Mouse (Mus musculus): Measurements from ENCODE around the gene Hspa1l. TPM values are rescaled to one million over a fixed set of nuclear protein-coding genes. Genes with fewer than 3 reads are reported as not detected.

The Hspa1l gene
- total RNA-seq, 2 experiments from 2014 or later = 0.44 to 0.49 TPM

GRCm38 (mm10) chr17:35009586-35009985 lies 37.1 kb downstream of the Hspa1l start:
- no peak for DNase-seq (ENCODE audit: low spot score in 2 of 2)
- Histone ChIP-seq H3K27ac (no peak overlapping the region), H3K4me3 (no peak overlapping the region)
- TF ChIP-seq CTCF (conservative IDR thresholded peaks at IDR 0.05) = no peak

- no peak for DNase-seq (ENCODE audit: low spot score in 2 of 2)
- H3K27ac ChIP-seq = no peak overlapping the region
- no peak overlapping the region for H3K4me3 ChIP-seq
- no peak for TF ChIP-seq CTCF (conservative IDR thresholded peaks at IDR 0.05)
These were observed 38.9 kb downstream of the Hspa1l start for GRCm38 (mm10) chr17:35011440-35011839.

GRCm38 (mm10) chr17:35012430-35012829 lies 39.9 kb downstream of the Hspa1l start:
- H3K27ac ChIP-seq = no peak overlapping the region
- no peak for DNase-seq (ENCODE audit: low spot score in 2 of 2)
- TF ChIP-seq CTCF (conservative IDR thresholded peaks at IDR 0.05) = no peak
- H3K4me3 ChIP-seq = no peak overlapping the region

- H3K4me3 ChIP-seq = no peak overlapping the region
- no peak for DNase-seq (ENCODE audit: low spot score in 2 of 2)
- no peak for TF ChIP-seq CTCF (conservative IDR thresholded peaks at IDR 0.05)
- no peak overlapping the region for H3K27ac ChIP-seq
These were observed 40.7 kb downstream of the Hspa1l start for GRCm38 (mm10) chr17:35013221-35013620.

- no peak for TF ChIP-seq CTCF (conservative IDR thresholded peaks at IDR 0.05)
- H3K27ac ChIP-seq = no peak overlapping the region
- DNase-seq (ENCODE audit: low spot score in 2 of 2) = no peak
- no peak overlapping the region for H3K4me3 ChIP-seq
These were observed 42.8 kb downstream of the Hspa1l start for GRCm38 (mm10) chr17:35015296-35015695.

- no peak for TF ChIP-seq CTCF (conservative IDR thresholded peaks at IDR 0.05)
- H3K27ac ChIP-seq = no peak within 1 kb of the TSS
- DNase-seq (ENCODE audit: low spot score in 2 of 2) = no peak
- no peak within 1 kb of the TSS for H3K4me3 ChIP-seq
These were observed 43.9 kb downstream of the Hspa1l start, which contains the start of gene Vwa7 for GRCm38 (mm10) chr17:35016376-35016775. TSS of gene Vwa7 (plus strand) at chr17:35016579.

- TF ChIP-seq CTCF (conservative IDR thresholded peaks at IDR 0.05) = no peak
- no peak for DNase-seq (ENCODE audit: low spot score in 2 of 2)
- no peak overlapping the region for H3K4me3 ChIP-seq
- no peak overlapping the region for H3K27ac ChIP-seq
These were observed 44.5 kb downstream of the Hspa1l start for GRCm38 (mm10) chr17:35016791-35017705.

GRCm38 (mm10) chr17:35017706-35018030 lies 45.2 kb downstream of the Hspa1l start:
- Histone ChIP-seq H3K27ac (no peak overlapping the region), H3K4me3 (no peak overlapping the region)
- DNase-seq (ENCODE audit: low spot score in 2 of 2) = no peak
- no peak for TF ChIP-seq CTCF (conservative IDR thresholded peaks at IDR 0.05)

GRCm38 (mm10) chr17:35018171-35018570 lies 45.7 kb downstream of the Hspa1l start:
- TF ChIP-seq CTCF (conservative IDR thresholded peaks at IDR 0.05) = no peak
- DNase-seq (ENCODE audit: low spot score in 2 of 2) = no peak
- Histone ChIP-seq H3K27ac (no peak overlapping the region), H3K4me3 (no peak overlapping the region)

- no peak for TF ChIP-seq CTCF (conservative IDR thresholded peaks at IDR 0.05)
- DNase-seq (ENCODE audit: low spot score in 2 of 2) = no peak
- Histone ChIP-seq H3K27ac (no peak overlapping the region), H3K4me3 (no peak overlapping the region)
These were observed 47.4 kb downstream of the Hspa1l start for GRCm38 (mm10) chr17:35019894-35020293.

- no peak for TF ChIP-seq CTCF (conservative IDR thresholded peaks at IDR 0.05)
These were observed 48.0 kb downstream of the Hspa1l start for GRCm38 (mm10) chr17:35020551-35020950.

GRCm38 (mm10) chr17:35021163-35021808 lies 48.8 kb downstream of the Hspa1l start:
- DNase-seq (ENCODE audit: low spot score in 2 of 2) = peak; percentile 74 to 94
- Histone ChIP-seq H3K27ac (peak overlapping the region; percentile 12; the same call in 1 of the 2 replicates), H3K4me3 (peak overlapping the region; percentile 29; the same call in 1 of the 2 replicates)
- peak; percentile 97 for TF ChIP-seq CTCF (conservative IDR thresholded peaks at IDR 0.05)

More at GRCm38 (mm10) chr17:35020551-35020950, 48.0 kb downstream of the Hspa1l start:
- Histone ChIP-seq H3K27ac (no peak overlapping the region), H3K4me3 (no peak overlapping the region)
- no peak for DNase-seq (ENCODE audit: low spot score in 2 of 2)

- no peak for DNase-seq (ENCODE audit: low spot score in 2 of 2)
- Histone ChIP-seq H3K4me3 (no peak overlapping the region), H3K27ac (peak overlapping the region; percentile 12; the same call in 1 of the 2 replicates)
- no peak for TF ChIP-seq CTCF (conservative IDR thresholded peaks at IDR 0.05)
These were observed 49.5 kb downstream of the Hspa1l start for GRCm38 (mm10) chr17:35021842-35022477.
